9 mouse cellular contexts compared by ENCODE assay signal in the genomic region with DNA sequence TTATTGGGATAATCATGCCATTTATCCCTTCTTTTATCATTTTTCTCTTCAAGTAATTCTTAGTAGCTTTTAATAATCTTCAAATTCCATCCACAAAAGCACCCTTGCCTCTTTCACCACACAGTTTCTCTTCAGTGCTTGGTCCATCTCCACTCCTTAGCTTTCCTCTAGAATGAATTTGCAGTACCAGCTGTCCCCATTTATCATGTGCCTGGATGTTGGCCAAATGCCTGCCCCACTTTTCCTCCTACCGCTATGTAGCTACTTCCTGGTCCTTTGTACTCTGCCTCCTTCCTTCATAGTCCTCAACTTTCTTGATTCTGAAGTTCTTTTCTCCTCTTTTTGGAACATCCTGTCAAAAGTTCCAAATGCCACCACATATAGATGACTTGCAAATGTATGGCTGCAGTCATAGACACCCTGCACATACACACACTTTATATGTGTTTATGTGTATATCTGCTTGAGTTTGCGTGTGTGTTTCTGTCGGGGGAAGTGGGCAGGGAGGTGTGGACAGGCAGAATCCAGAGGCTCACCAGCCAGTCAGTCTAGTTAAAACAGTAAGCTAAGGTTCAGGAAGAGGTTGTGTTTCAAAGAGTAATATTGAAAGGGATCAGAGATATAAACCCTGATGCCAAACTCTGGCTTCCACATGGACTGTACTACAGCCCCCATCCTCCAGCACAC.
A peak's percentile ranks its signal among the peaks of the same experiment; 100 is the strongest.
DNase-seq lines count a peak whose midpoint lies in the region; ATAC-seq and TF ChIP-seq lines count a peak whose summit lies in the region.
"Had no signal": no experiment of that assay in that cellular context is flagged by ENCODE, and none has a peak within 500 bp of the region (broad histone marks: within the 10 kb centered on the region; RNA-seq: fewer than 3 reads in every experiment).

No protein-coding gene starts in this region.

- 54% methylated on average over 3 of the region's 3 CpGs for WGBS in stomach, postnatal 0 days
- 66% methylated on average over 3 of the region's 3 CpGs for WGBS in hindbrain, embryonic 16.5 days

- no peak for ATAC-seq in cerebellum, adult (ENCODE audit: insufficient number of reproducible peaks, low FRiP score, low TSS enrichment)
- no peak for ATAC-seq in stomach, postnatal 0 days (ENCODE audit: low FRiP score, low TSS enrichment)
- ATAC-seq in CD4-positive, CD25-positive, alpha-beta regulatory T cell, adult 4 months, result no peak
- ATAC-seq in hindbrain, embryonic 16.5 days, result no peak

- no peaks in the 10 kb centered on the region for H3K9me3 ChIP-seq in stomach, postnatal 0 days (ENCODE audit: control insufficient read depth, low read length)
- no peaks in the 10 kb centered on the region for H3K9me3 ChIP-seq in hindbrain, embryonic 16.5 days (ENCODE audit: control insufficient read depth, low read length)
- H3K9me3 ChIP-seq: limb, embryonic 12.5 days had no signal

- no peak overlapping the region for H3K4me3 ChIP-seq in stomach, postnatal 0 days (ENCODE audit: low read depth, low read length)
- H3K4me3 ChIP-seq in hindbrain, embryonic 16.5 days (ENCODE audit: low read length), result no peak overlapping the region
- H3K4me3 ChIP-seq: limb, embryonic 12.5 days had no signal

- no peak overlapping the region for H3K9ac ChIP-seq in stomach, postnatal 0 days (ENCODE audit: low read length)
- H3K9ac ChIP-seq in hindbrain, embryonic 16.5 days (ENCODE audit: low read depth, low read length), result no peak overlapping the region
- H3K9ac ChIP-seq: limb, embryonic 12.5 days had no signal

- no peak overlapping the region for H3K27ac ChIP-seq in stomach, postnatal 0 days (replicated peaks)
- no peak overlapping the region for H3K27ac ChIP-seq in hindbrain, embryonic 16.5 days (ENCODE audit: low read depth, low read length)
- H3K27ac ChIP-seq: limb, embryonic 12.5 days had no signal

- no peaks in the 10 kb centered on the region for H3K36me3 ChIP-seq in stomach, postnatal 0 days (ENCODE audit: control insufficient read depth, insufficient read depth, low read length)
- H3K36me3 ChIP-seq in hindbrain, embryonic 16.5 days (ENCODE audit: control insufficient read depth, insufficient read depth, low read length), result no peaks in the 10 kb centered on the region
- H3K36me3 ChIP-seq: limb, embryonic 12.5 days had no signal

- H3K4me2 ChIP-seq in stomach, postnatal 0 days (replicated peaks; ENCODE audit: low read depth), result no peak overlapping the region
- H3K4me2 ChIP-seq in hindbrain, embryonic 16.5 days (ENCODE audit: low read length), result no peak overlapping the region
- H3K4me2 ChIP-seq: limb, embryonic 12.5 days had no signal

- no peak for TF ChIP-seq EP300 in stomach, postnatal 0 days (optimal IDR thresholded peaks at IDR 0.05)

- TF ChIP-seq CTCF in stomach, postnatal 0 days (IDR thresholded peaks at IDR 0.05; ENCODE audit: low read depth), result no peak

- H3K4me1 ChIP-seq in stomach, postnatal 0 days (replicated peaks; ENCODE audit: control insufficient read depth, insufficient read depth), result no peaks in the 10 kb centered on the region
- no peaks in the 10 kb centered on the region for H3K4me1 ChIP-seq in hindbrain, embryonic 16.5 days (ENCODE audit: control insufficient read depth, insufficient read depth, low read depth, low read length)
- H3K4me1 ChIP-seq: limb, embryonic 12.5 days had no signal

- DNase-seq in cerebellum, adult 11 months, result peak; percentile 4
- peak; percentile 22 to 36 for DNase-seq in right cerebral cortex, adult 2 months (ENCODE audit: low spot score in 2 of 2)
- no peak for DNase-seq in right cerebral cortex, postnatal 25 days
- DNase-seq in kidney, postnatal 25 days, result peak; percentile 35 to 45
- DNase-seq in stomach, postnatal 0 days (ENCODE audit: low spot score), result peak; percentile 16

- no peaks in the 10 kb centered on the region for H3K27me3 ChIP-seq in stomach, postnatal 0 days (ENCODE audit: control insufficient read depth, insufficient read depth, low read length)
- no peaks in the 10 kb centered on the region for H3K27me3 ChIP-seq in hindbrain, embryonic 16.5 days (replicated peaks; ENCODE audit: control insufficient read depth, insufficient read depth, low read length)
- H3K27me3 ChIP-seq: limb, embryonic 12.5 days had no signal
